Mouse (Mus musculus): ENCODE results near the gene Stx19. TPM values are rescaled to one million over a fixed set of nuclear protein-coding genes. Genes with fewer than 3 reads are reported as not detected.

Gene Stx19
- polyA plus RNA-seq, 1 experiment from 2014 or later, result 1.2 TPM

- H3K4me2 ChIP-seq, result no peak overlapping the region
- no peak for ATAC-seq (ENCODE audit: insufficient number of reproducible peaks, insufficient read depth, low FRiP score, low TSS enrichment, low read depth)
- no peaks in the 10 kb centered on the region for H3K27me3 ChIP-seq
- H3K9ac ChIP-seq, result no peak overlapping the region
- peaks cover 4% of the 10 kb centered on the region; the same call in 1 of the 2 replicates for H3K4me1 ChIP-seq
- H3K27ac ChIP-seq, result no peak overlapping the region
- H3K9me3 ChIP-seq, result no peaks in the 10 kb centered on the region
- no peaks in the 10 kb centered on the region for H3K36me3 ChIP-seq
- WGBS, result 86% methylated on average over 3 of the region's 3 CpGs
- H3K4me3 ChIP-seq, result no peak overlapping the region
These were observed 38.2 kb downstream of the Stx19 start for GRCm38 (mm10) chr16:62852464-62853252.

DNA sequence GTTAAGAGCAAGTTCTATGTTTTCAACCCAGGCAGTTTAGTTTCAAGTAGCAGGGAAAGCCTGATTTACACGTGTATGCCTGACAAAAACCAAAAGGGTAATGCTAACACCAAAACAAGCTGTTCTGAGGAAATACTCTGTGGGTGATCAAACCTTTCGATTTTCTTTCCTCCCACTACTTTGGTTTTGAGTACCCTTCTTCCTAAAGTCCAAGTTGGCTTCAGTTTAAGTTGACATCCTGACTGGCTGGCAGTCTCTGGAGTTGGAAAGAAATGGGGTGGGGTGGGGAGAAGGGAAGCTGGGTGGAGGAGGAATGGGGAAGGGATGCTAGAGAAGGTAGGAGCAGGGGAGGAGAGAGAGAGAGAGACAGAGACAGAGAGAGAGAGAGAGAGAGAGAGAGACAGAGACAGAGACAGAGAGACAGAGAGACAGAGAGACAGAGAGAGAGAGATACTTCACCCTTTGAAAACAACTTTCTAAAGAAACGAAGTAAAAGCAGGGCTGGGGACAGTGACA is 39.2 kb downstream of the Stx19 start:
- Histone ChIP-seq H3K9ac (peak overlapping the region; percentile 89), H3K4me2 (peak overlapping the region; percentile 76), H3K27ac (peak overlapping the region; percentile 76), H3K27me3 (no peaks in the 10 kb centered on the region), H3K36me3 (no peaks in the 10 kb centered on the region), H3K4me3 (peak overlapping the region; percentile 67), H3K9me3 (no peaks in the 10 kb centered on the region), H3K4me1 (peaks cover 4% of the 10 kb centered on the region; the same call in 1 of the 2 replicates)
- WGBS, result 14% methylated on average over 3 of the region's 3 CpGs
- no peak for ATAC-seq (ENCODE audit: insufficient number of reproducible peaks, insufficient read depth, low FRiP score, low TSS enrichment, low read depth)

DNA sequence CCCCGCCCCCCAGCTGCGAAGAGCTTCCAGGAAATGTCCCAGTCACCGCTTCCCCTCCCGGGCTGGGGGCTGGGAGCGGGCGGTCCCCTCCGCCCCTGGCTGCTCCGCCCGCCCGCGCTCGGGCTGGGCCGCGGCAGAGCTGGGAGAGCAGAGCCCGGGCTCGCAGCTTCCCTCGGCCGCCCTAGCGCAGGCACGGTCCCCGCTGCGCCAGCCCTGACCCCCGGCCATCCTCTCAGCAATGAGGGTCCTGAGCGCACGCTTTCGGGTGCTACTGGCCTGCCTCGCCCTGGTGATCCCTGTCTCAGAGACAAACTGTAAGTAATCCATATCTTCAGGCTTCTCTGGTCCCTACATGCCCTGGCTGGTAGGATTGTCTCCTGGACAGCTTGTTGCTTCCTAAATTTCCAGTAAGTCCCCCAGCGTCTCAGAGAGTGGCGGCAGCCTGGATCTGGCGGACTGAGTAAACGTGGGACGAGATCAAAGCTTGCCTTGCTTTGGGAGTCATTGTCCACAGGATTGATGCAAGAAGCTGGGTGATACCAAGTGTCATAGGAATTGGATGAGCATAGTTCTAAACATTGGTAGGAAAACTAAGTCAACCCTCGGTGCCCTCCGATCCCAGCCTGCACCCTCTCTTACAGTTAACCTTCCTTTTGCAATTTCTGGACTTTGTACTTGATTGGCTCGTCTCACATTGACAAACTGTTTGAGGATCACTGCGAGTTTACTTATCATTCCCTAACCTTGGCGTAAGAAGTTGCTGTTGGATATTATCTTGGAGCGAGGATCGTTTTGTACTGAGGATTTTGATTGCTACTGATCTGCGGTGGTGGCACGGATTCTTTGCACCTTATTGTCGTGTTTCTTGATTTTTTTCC is 40.0 kb downstream of the Stx19 start, which contains the start of gene Pros1:
Gene Pros1, plus strand, starts transcription at position 117 of the 878 bp plus-strand sequence.
- H3K27me3 ChIP-seq, result no peaks in the 10 kb centered on the region
- WGBS, result 2% methylated on average over 40 of the region's 42 CpGs

DNA sequence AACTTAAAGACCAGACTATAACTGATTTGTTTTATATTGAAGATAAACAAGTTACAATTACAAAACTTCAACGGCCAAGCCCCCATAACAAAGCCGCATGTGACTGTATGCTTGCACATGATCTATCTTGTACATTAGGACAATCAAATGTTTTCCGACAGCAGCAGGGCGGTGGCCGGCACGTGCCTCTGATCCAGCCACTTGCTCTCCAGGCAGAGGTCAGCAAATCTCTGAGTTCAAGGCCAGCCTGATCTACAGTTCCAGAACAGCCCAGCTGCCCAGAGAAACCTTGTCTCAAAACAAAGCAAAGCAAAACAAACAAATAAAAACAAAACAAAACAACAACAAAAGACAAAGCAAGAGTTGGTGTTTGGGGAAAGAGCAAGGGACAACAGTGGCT is 40.9 kb downstream of the Stx19 start:
- no peaks in the 10 kb centered on the region for H3K27me3 ChIP-seq
- 61% methylated on average over 6 of the region's 6 CpGs for WGBS
- H3K9ac ChIP-seq, result no peak overlapping the region
- ATAC-seq (ENCODE audit: insufficient number of reproducible peaks, insufficient read depth, low FRiP score, low TSS enrichment, low read depth), result no peak
- no peaks in the 10 kb centered on the region for H3K9me3 ChIP-seq
- peak overlapping the region; percentile 76 for H3K4me2 ChIP-seq
- peaks cover 4% of the 10 kb centered on the region; the same call in 1 of the 2 replicates for H3K4me1 ChIP-seq
- peak overlapping the region; percentile 9; the same call in 1 of the 2 replicates for H3K4me3 ChIP-seq
- no peaks in the 10 kb centered on the region for H3K36me3 ChIP-seq
- no peak overlapping the region for H3K27ac ChIP-seq

More for the DNA sequence above, 40.0 kb downstream of the Stx19 start, which contains the start of gene Pros1:
- Histone ChIP-seq H3K4me1 (peaks cover 4% of the 10 kb centered on the region; the same call in 1 of the 2 replicates), H3K4me3 (peak within 1 kb of the TSS; percentile 67), H3K27ac (peak within 1 kb of the TSS; percentile 76), H3K36me3 (no peaks in the 10 kb centered on the region), H3K4me2 (peak within 1 kb of the TSS; percentile 76), H3K9me3 (no peaks in the 10 kb centered on the region), H3K9ac (peak within 1 kb of the TSS; percentile 89)
- peak; percentile 91 for ATAC-seq (ENCODE audit: insufficient number of reproducible peaks, insufficient read depth, low FRiP score, low TSS enrichment, low read depth)

DNA sequence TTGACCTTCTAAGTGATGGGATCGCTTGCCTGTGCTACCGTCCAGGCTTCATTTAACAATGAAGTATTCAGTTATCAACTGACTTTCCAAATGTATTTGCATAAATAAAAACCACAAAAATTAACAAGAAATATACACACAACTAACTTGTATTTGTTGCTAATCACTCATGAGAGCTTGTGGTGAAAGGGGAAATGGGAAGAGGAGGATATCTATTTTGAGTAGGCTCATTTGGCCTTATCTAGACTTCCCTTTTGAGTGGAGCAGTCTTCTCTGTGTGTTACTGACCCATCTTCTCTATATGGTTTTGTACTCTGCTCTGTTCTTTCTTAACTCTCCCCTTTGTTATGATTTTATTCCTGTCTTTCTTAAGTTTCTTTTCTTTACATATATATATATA is 41.8 kb downstream of the Stx19 start:
- 74% methylated on average over 2 of the region's 2 CpGs for WGBS
- Histone ChIP-seq H3K36me3 (no peaks in the 10 kb centered on the region), H3K4me3 (no peak overlapping the region), H3K27ac (no peak overlapping the region), H3K4me1 (peaks cover 4% of the 10 kb centered on the region; the same call in 1 of the 2 replicates), H3K9ac (no peak overlapping the region), H3K27me3 (no peaks in the 10 kb centered on the region), H3K4me2 (no peak overlapping the region), H3K9me3 (no peaks in the 10 kb centered on the region)
- no peak for ATAC-seq (ENCODE audit: insufficient number of reproducible peaks, insufficient read depth, low FRiP score, low TSS enrichment, low read depth)

GRCm38 (mm10) chr16:62857498-62857897 is 43.0 kb downstream of the Stx19 start:
- 87% methylated on average over 2 of the region's 2 CpGs for WGBS
- Histone ChIP-seq H3K36me3 (no peaks in the 10 kb centered on the region), H3K9ac (no peak overlapping the region), H3K4me2 (no peak overlapping the region), H3K4me1 (peaks cover 4% of the 10 kb centered on the region; the same call in 1 of the 2 replicates), H3K4me3 (no peak overlapping the region), H3K27ac (no peak overlapping the region), H3K27me3 (no peaks in the 10 kb centered on the region), H3K9me3 (no peaks in the 10 kb centered on the region)
- ATAC-seq (ENCODE audit: insufficient number of reproducible peaks, insufficient read depth, low FRiP score, low TSS enrichment, low read depth), result no peak

DNA sequence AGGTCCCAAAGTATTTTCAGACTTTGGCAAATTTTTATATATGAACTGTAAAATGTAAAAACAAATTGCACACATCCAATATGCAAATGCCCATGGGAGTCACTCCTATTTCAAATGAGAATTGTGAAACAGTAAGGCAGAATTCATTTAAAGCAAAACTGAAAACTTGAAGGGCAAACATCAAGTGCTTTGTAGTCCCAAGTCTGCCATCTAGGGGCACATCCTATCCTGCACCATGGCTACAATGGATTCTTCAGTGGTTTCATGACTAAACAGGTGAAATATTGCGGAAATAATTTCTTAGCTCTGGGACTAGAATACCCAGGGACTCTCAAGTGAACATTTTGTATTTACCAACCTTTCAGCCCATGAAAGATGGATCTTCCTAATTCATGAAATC is 43.5 kb downstream of the Stx19 start:
- Histone ChIP-seq H3K4me3 (no peak overlapping the region), H3K4me1 (peaks cover 4% of the 10 kb centered on the region; the same call in 1 of the 2 replicates), H3K27me3 (no peaks in the 10 kb centered on the region), H3K9ac (no peak overlapping the region), H3K27ac (no peak overlapping the region), H3K4me2 (no peak overlapping the region), H3K36me3 (no peaks in the 10 kb centered on the region), H3K9me3 (no peaks in the 10 kb centered on the region)
- 94% methylated on average over 1 of the region's 1 CpGs for WGBS
- no peak for ATAC-seq (ENCODE audit: insufficient number of reproducible peaks, insufficient read depth, low FRiP score, low TSS enrichment, low read depth)

GRCm38 (mm10) chr16:62860140-62860539 is 45.7 kb downstream of the Stx19 start:
- Histone ChIP-seq H3K27ac (no peak overlapping the region), H3K4me1 (peaks cover 4% of the 10 kb centered on the region; the same call in 1 of the 2 replicates), H3K4me3 (no peak overlapping the region), H3K4me2 (no peak overlapping the region), H3K9me3 (no peaks in the 10 kb centered on the region), H3K9ac (no peak overlapping the region), H3K36me3 (no peaks in the 10 kb centered on the region), H3K27me3 (no peaks in the 10 kb centered on the region)
- 73% methylated on average over 1 of the region's 1 CpGs for WGBS
- no peak for ATAC-seq (ENCODE audit: insufficient number of reproducible peaks, insufficient read depth, low FRiP score, low TSS enrichment, low read depth)

- Histone ChIP-seq H3K27me3 (no peaks in the 10 kb centered on the region), H3K9me3 (no peaks in the 10 kb centered on the region), H3K27ac (peak overlapping the region; percentile 55; the same call in 1 of the 2 replicates), H3K9ac (no peak overlapping the region), H3K4me3 (no peak overlapping the region), H3K4me2 (no peak overlapping the region), H3K4me1 (no peaks in the 10 kb centered on the region), H3K36me3 (no peaks in the 10 kb centered on the region)
- no peak for ATAC-seq (ENCODE audit: insufficient number of reproducible peaks, insufficient read depth, low FRiP score, low TSS enrichment, low read depth)
- 56% methylated on average over 6 of the region's 6 CpGs for WGBS
These were observed 47.0 kb downstream of the Stx19 start for GRCm38 (mm10) chr16:62861455-62861854.

DNA sequence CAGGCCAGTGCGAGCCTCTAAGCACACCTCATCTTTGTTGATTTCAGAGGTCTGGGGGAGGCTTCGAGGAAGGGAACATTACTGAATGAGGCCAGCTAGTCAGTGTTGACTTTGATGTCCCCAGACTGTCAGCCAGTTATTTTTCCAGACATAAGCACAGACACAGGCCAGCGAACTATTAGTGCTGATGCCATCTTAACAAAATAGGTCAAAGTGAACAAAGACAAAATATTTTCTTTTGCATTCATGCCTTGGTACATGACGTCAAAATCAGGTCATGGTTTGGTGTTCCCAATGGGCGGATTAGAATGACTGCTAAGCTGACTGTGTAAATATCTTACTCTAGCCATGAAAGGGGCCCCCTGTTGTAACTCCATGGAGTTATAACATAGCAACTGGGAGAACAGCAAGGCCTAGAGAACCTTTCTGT is 58.2 kb downstream of the Stx19 start:
- 72% methylated on average over 5 of the region's 5 CpGs for WGBS
- Histone ChIP-seq H3K27ac (no peak overlapping the region), H3K27me3 (no peaks in the 10 kb centered on the region), H3K9ac (no peak overlapping the region), H3K4me1 (peaks cover 6% of the 10 kb centered on the region; the same call in 1 of the 2 replicates), H3K4me2 (no peak overlapping the region), H3K4me3 (no peak overlapping the region), H3K36me3 (no peaks in the 10 kb centered on the region), H3K9me3 (no peaks in the 10 kb centered on the region)
- no peak for ATAC-seq (ENCODE audit: insufficient number of reproducible peaks, insufficient read depth, low FRiP score, low TSS enrichment, low read depth)

DNA sequence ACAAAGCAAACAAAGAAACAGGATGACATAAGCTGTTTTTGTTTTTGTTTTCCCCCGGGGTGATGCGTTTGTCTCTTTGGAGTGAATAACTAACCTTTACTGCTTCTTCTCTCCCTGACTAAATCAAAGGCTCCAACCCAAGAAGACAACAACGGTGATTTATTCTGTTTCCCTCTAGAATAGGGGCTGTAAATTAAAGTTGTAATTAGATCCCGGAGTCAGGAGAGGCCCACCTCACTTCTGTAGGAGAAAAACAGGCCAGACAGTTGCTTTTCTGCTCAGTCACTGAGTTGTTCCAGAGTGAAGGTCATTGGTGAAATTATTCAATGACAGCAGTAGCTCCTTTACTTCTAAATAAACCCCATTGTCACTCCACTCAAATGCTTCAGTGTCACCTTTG is 58.7 kb downstream of the Stx19 start:
- H3K9me3 ChIP-seq, result no peaks in the 10 kb centered on the region
- H3K27me3 ChIP-seq, result no peaks in the 10 kb centered on the region
- 54% methylated on average over 4 of the region's 4 CpGs for WGBS
- H3K4me1 ChIP-seq, result peaks cover 6% of the 10 kb centered on the region; the same call in 1 of the 2 replicates
- no peak overlapping the region for H3K4me2 ChIP-seq
- no peak overlapping the region for H3K4me3 ChIP-seq
- H3K36me3 ChIP-seq, result no peaks in the 10 kb centered on the region
- no peak overlapping the region for H3K9ac ChIP-seq
- no peak for ATAC-seq (ENCODE audit: insufficient number of reproducible peaks, insufficient read depth, low FRiP score, low TSS enrichment, low read depth)
- no peak overlapping the region for H3K27ac ChIP-seq
